Mouse (Mus musculus): ENCODE results near the gene Prkaa1.

Gene Prkaa1

GRCm38 (mm10) chr15:5173217-5173820, 29.7 kb downstream of the Prkaa1 start:
- Histone ChIP-seq H3K27me3 (ENCODE audit: insufficient read depth, low read length) (no peaks in the 10 kb centered on the region), H3K9me3 (ENCODE audit: low read length) (no peaks in the 10 kb centered on the region), H3K4me1 (replicated peaks; ENCODE audit: low read depth, low read length) (no peaks in the 10 kb centered on the region; the same call in 1 of the 2 replicates), H3K36me3 (ENCODE audit: insufficient read depth, low read length) (peaks cover 82% of the 10 kb centered on the region), H3K4me3 (replicated peaks; ENCODE audit: low read length) (no peak overlapping the region)
- no peak for TF ChIP-seq POU5F1 (IDR thresholded peaks at IDR 0.05; ENCODE audit: borderline replicate concordance, low read length)

GRCm38 (mm10) chr15:5184668-5185330, 41.1 kb downstream of the Prkaa1 start:
- H3K4me1 ChIP-seq (replicated peaks; ENCODE audit: low read depth, low read length) = peaks cover 35% of the 10 kb centered on the region
- TF ChIP-seq CTCF (conservative IDR thresholded peaks at IDR 0.05; ENCODE audit: low read length) (no peak), POU5F1 (IDR thresholded peaks at IDR 0.05; ENCODE audit: borderline replicate concordance, low read length) (no peak), NANOG (IDR thresholded peaks at IDR 0.05; ENCODE audit: borderline replicate concordance, low read length) (no peak)
- no peaks in the 10 kb centered on the region for H3K9me3 ChIP-seq (ENCODE audit: low read length)
- H3K4me3 ChIP-seq (replicated peaks; ENCODE audit: low read length) = peak overlapping the region; percentile 96
- H3K27me3 ChIP-seq (ENCODE audit: insufficient read depth, low read length) = no peaks in the 10 kb centered on the region
- H3K36me3 ChIP-seq (ENCODE audit: insufficient read depth, low read length) = peaks cover 33% of the 10 kb centered on the region

- no peak for TF ChIP-seq POU5F1 (IDR thresholded peaks at IDR 0.05; ENCODE audit: borderline replicate concordance, low read length)
- TF ChIP-seq CTCF (conservative IDR thresholded peaks at IDR 0.05; ENCODE audit: low read length) = no peak
- TF ChIP-seq NANOG (IDR thresholded peaks at IDR 0.05; ENCODE audit: borderline replicate concordance, low read length) = no peak
- Histone ChIP-seq H3K4me1 (replicated peaks; ENCODE audit: low read depth, low read length) (peaks cover 35% of the 10 kb centered on the region), H3K27me3 (ENCODE audit: insufficient read depth, low read length) (no peaks in the 10 kb centered on the region), H3K36me3 (ENCODE audit: insufficient read depth, low read length) (peaks cover 35% of the 10 kb centered on the region), H3K4me3 (replicated peaks; ENCODE audit: low read length) (peak within 1 kb of the TSS; percentile 96), H3K9me3 (ENCODE audit: low read length) (no peaks in the 10 kb centered on the region)
These were observed 42.0 kb downstream of the Prkaa1 start, which contains the start of gene Ttc33 for GRCm38 (mm10) chr15:5185366-5186292. TSS of gene Ttc33 (plus strand) at chr15:5185525.

GRCm38 (mm10) chr15:5186293-5186675, 42.6 kb downstream of the Prkaa1 start:
- Histone ChIP-seq H3K4me3 (replicated peaks; ENCODE audit: low read length) (peak overlapping the region; percentile 96), H3K36me3 (ENCODE audit: insufficient read depth, low read length) (peaks cover 41% of the 10 kb centered on the region)
- TF ChIP-seq CTCF (conservative IDR thresholded peaks at IDR 0.05; ENCODE audit: low read length) (no peak), POU5F1 (IDR thresholded peaks at IDR 0.05; ENCODE audit: borderline replicate concordance, low read length) (no peak)

GRCm38 (mm10) chr15:5187116-5187515, 43.5 kb downstream of the Prkaa1 start:
- H3K4me3 ChIP-seq (replicated peaks; ENCODE audit: low read length) = no peak overlapping the region
- peaks cover 39% of the 10 kb centered on the region for H3K36me3 ChIP-seq (ENCODE audit: insufficient read depth, low read length)
- no peaks in the 10 kb centered on the region for H3K9me3 ChIP-seq (ENCODE audit: low read length)
- TF ChIP-seq CTCF (conservative IDR thresholded peaks at IDR 0.05; ENCODE audit: low read length) (no peak), POU5F1 (IDR thresholded peaks at IDR 0.05; ENCODE audit: borderline replicate concordance, low read length) (no peak), NANOG (IDR thresholded peaks at IDR 0.05; ENCODE audit: borderline replicate concordance, low read length) (no peak)
- H3K27me3 ChIP-seq (ENCODE audit: insufficient read depth, low read length) = no peaks in the 10 kb centered on the region
- H3K4me1 ChIP-seq (replicated peaks; ENCODE audit: low read depth, low read length) = peaks cover 35% of the 10 kb centered on the region

More at GRCm38 (mm10) chr15:5186293-5186675, 42.6 kb downstream of the Prkaa1 start:
- Histone ChIP-seq H3K27me3 (ENCODE audit: insufficient read depth, low read length) (no peaks in the 10 kb centered on the region), H3K4me1 (replicated peaks; ENCODE audit: low read depth, low read length) (peaks cover 35% of the 10 kb centered on the region), H3K9me3 (ENCODE audit: low read length) (no peaks in the 10 kb centered on the region)

- TF ChIP-seq NANOG (IDR thresholded peaks at IDR 0.05; ENCODE audit: borderline replicate concordance, low read length) (no peak), POU5F1 (IDR thresholded peaks at IDR 0.05; ENCODE audit: borderline replicate concordance, low read length) (no peak), CTCF (conservative IDR thresholded peaks at IDR 0.05; ENCODE audit: low read length) (no peak)
- H3K4me1 ChIP-seq (replicated peaks; ENCODE audit: low read depth, low read length) = peaks cover 35% of the 10 kb centered on the region
- no peaks in the 10 kb centered on the region for H3K27me3 ChIP-seq (ENCODE audit: insufficient read depth, low read length)
- H3K36me3 ChIP-seq (ENCODE audit: insufficient read depth, low read length) = peaks cover 41% of the 10 kb centered on the region
- H3K4me3 ChIP-seq (replicated peaks; ENCODE audit: low read length) = no peak overlapping the region
- no peaks in the 10 kb centered on the region for H3K9me3 ChIP-seq (ENCODE audit: low read length)
These were observed 44.4 kb downstream of the Prkaa1 start for GRCm38 (mm10) chr15:5188029-5188428.

GRCm38 (mm10) chr15:5189504-5190093, 45.9 kb downstream of the Prkaa1 start:
- TF ChIP-seq CTCF (conservative IDR thresholded peaks at IDR 0.05; ENCODE audit: low read length) (no peak), POU5F1 (IDR thresholded peaks at IDR 0.05; ENCODE audit: borderline replicate concordance, low read length) (no peak), NANOG (IDR thresholded peaks at IDR 0.05; ENCODE audit: borderline replicate concordance, low read length) (no peak)
- Histone ChIP-seq H3K36me3 (ENCODE audit: insufficient read depth, low read length) (peaks cover 45% of the 10 kb centered on the region), H3K9me3 (ENCODE audit: low read length) (no peaks in the 10 kb centered on the region), H3K4me3 (replicated peaks; ENCODE audit: low read length) (no peak overlapping the region), H3K4me1 (replicated peaks; ENCODE audit: low read depth, low read length) (peaks cover 26% of the 10 kb centered on the region), H3K27me3 (ENCODE audit: insufficient read depth, low read length) (no peaks in the 10 kb centered on the region)

GRCm38 (mm10) chr15:5193833-5194232, 50.2 kb downstream of the Prkaa1 start:
- H3K27me3 ChIP-seq (ENCODE audit: insufficient read depth, low read length) = no peaks in the 10 kb centered on the region
- TF ChIP-seq CTCF (conservative IDR thresholded peaks at IDR 0.05; ENCODE audit: low read length) = peak; percentile 42
- TF ChIP-seq POU5F1 (IDR thresholded peaks at IDR 0.05; ENCODE audit: borderline replicate concordance, low read length) = no peak
- H3K4me1 ChIP-seq (replicated peaks; ENCODE audit: low read depth, low read length) = peaks cover 11% of the 10 kb centered on the region
- no peak overlapping the region for H3K4me3 ChIP-seq (replicated peaks; ENCODE audit: low read length)
- H3K36me3 ChIP-seq (ENCODE audit: insufficient read depth, low read length) = peaks cover 78% of the 10 kb centered on the region
- H3K9me3 ChIP-seq (ENCODE audit: low read length) = no peaks in the 10 kb centered on the region
